Mouse (Mus musculus) lung, adult 2 months (tissue): ENCODE results near the gene Plxdc1.

ENCODE experiments used
- CTCF ChIP-seq: fragments of 200-500 bp; IDR thresholded peaks from 2 replicates; pipeline ENCODE4 v1.5.1; 2011; ENCODE audit warnings: mild to moderate bottlenecking, low read length, control low read depth; ENCODE audit not compliant: insufficient read depth
- POLR2A ChIP-seq: fragments of 200-500 bp; IDR thresholded peaks from 2 replicates; pipeline ENCODE4 v1.6.1; 2011; ENCODE audit warnings: low read depth, mild to moderate bottlenecking, control low read depth, low read length, borderline replicate concordance; ENCODE audit errors: extremely low read depth

DNA sequence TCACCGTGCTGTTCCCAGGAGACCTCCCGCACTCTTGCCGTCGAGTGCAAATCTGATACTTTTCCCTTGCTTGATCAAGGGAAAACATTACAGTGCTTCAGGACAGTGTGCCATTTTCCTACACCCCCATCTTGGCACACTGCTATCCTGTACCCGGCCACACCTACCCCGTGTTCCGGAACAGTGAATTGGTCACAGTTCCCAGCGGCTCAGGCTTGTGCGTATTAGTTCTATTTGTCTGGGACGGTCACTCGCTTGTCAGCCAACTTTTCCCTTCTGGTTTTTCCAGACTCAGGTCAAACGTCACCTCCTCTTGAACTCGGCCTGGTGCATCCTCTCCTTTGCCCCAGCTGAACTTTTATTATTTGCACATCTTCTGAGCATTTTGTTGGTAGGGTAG lies 81.4 kb downstream of the Plxdc1 start:
- no peak for TF ChIP-seq CTCF
- TF ChIP-seq POLR2A: no peak
